Mouse (Mus musculus): Measurements from ENCODE around the gene Sema4d.

The Sema4d gene

GRCm38 (mm10) chr13:51641424-51641823 lies 152.1 kb downstream of the Sema4d start:
- DNase-seq (ENCODE audit: low spot score): no peak

- DNase-seq (ENCODE audit: low spot score): no peak
Measured at GRCm38 (mm10) chr13:51638958-51639357, 154.6 kb downstream of the Sema4d start.

All from ovary, postnatal 36 days (tissue).